Mouse (Mus musculus) olfactory bulb, adult 2 months (tissue): ENCODE results near the gene Foxo4. TPM values are rescaled to one million over a fixed set of nuclear protein-coding genes. Genes with fewer than 3 reads are reported as not detected.
A peak's percentile ranks its signal among the peaks of the same experiment; 100 is the strongest.

Experiments
- H3K27ac ChIP-seq: fragments of 200-500 bp; 2 replicates; pipeline ENCODE4 v1.5.1; 2012; ENCODE audit warnings: low read depth, low read length; ENCODE audit not compliant: insufficient read depth
- H3K4me1 ChIP-seq: fragments of 200-500 bp; 2 replicates; pipeline ENCODE4 v1.6.1; 2012; ENCODE audit warnings: low read length; ENCODE audit not compliant: control insufficient read depth, insufficient read depth
- H3K4me3 ChIP-seq: fragments of 200-500 bp; 2 replicates; pipeline ENCODE4 v1.5.1; 2012; ENCODE audit warnings: mild to moderate bottlenecking, low read depth, low read length, moderate library complexity; ENCODE audit not compliant: insufficient read depth
- CTCF ChIP-seq: fragments of 200-500 bp; IDR thresholded peaks from 2 replicates; pipeline ENCODE4 v1.5.1; 2012; ENCODE audit warnings: low read depth, mild to moderate bottlenecking, low read length, moderate library complexity; ENCODE audit not compliant: insufficient read depth
- POLR2A ChIP-seq: fragments of 200-500 bp; IDR thresholded peaks from 2 replicates; pipeline ENCODE4 v1.6.1; 2012; ENCODE audit warnings: mild to moderate bottlenecking, low read depth, low read length, moderate library complexity; ENCODE audit not compliant: insufficient read depth
- WGBS: fragments of 180-500 bp; shearing (Covaris S2); methylation state at CpG from one replicate; pipeline ENCODE4 v1.1.7; 2018; 5-methylcytosine and 5-hydroxymethylcytosine counted together
- polyA plus RNA-seq: library from polyadenylated mRNA; stranded (reverse); fragments of >200 nt; gene quantifications from 2 replicates; pipeline ENCODE4 v1.2.4, GENCODE M21; 2012; ENCODE audit warnings: low replicate concordance; ENCODE audit not compliant: missing spikeins, insufficient read depth, insufficient read length

The Foxo4 gene
- not detected in 2 replicates for polyA plus RNA-seq

DNA sequence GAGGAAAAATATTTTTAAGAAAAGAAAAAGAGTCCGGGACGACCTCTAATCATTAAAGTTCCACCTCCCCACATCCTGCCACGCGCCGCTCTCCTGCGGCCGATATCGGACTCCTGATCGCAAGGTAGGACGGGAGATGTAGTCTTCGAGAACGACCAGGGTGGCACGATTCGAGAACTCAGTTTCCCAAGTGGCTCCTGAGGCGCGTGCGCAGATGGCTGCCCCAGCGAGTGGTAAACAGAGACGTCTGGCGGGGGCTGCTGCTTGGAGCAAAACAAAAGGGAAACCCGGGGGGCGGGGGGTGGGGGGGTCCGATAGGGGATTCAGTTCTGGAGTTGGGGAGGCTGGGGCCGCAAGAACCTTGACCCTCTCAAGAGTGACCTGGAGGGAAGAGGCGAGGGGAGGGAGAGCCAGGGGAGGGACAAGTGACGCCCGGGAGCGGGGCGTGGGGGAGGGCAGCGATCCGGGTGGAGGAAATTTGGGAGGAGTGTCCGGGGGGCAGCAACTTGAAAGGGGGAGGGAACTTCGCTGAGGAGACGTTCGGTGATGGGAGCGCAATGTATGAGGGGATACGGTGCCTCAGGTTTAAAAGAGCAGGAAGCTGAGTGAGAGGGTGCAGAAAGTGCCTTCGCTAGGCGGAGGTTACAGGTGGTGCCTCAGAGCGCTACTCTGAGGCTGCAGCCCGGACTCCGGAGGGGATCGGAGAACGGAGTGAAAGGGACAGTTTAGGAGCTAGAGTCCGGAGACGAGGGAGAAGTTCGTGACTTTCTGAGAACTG is at the start of gene Foxo4:
Gene Foxo4, plus strand, starts transcription at position 577 of the 778 bp plus-strand sequence.
- no peak for TF ChIP-seq CTCF
- 0 out of 2 replicates have a peak, but pooled peaks have one; percentile 14 for TF ChIP-seq POLR2A
- 17% methylated on average over 47 of the region's 47 CpGs for WGBS
- Histone ChIP-seq H3K27ac (no peak within 1 kb of the TSS), H3K4me1 (peaks cover 3% of the 10 kb centered on the region; the same call in 1 of the 2 replicates), H3K4me3 (peak within 1 kb of the TSS; percentile 55)

DNA sequence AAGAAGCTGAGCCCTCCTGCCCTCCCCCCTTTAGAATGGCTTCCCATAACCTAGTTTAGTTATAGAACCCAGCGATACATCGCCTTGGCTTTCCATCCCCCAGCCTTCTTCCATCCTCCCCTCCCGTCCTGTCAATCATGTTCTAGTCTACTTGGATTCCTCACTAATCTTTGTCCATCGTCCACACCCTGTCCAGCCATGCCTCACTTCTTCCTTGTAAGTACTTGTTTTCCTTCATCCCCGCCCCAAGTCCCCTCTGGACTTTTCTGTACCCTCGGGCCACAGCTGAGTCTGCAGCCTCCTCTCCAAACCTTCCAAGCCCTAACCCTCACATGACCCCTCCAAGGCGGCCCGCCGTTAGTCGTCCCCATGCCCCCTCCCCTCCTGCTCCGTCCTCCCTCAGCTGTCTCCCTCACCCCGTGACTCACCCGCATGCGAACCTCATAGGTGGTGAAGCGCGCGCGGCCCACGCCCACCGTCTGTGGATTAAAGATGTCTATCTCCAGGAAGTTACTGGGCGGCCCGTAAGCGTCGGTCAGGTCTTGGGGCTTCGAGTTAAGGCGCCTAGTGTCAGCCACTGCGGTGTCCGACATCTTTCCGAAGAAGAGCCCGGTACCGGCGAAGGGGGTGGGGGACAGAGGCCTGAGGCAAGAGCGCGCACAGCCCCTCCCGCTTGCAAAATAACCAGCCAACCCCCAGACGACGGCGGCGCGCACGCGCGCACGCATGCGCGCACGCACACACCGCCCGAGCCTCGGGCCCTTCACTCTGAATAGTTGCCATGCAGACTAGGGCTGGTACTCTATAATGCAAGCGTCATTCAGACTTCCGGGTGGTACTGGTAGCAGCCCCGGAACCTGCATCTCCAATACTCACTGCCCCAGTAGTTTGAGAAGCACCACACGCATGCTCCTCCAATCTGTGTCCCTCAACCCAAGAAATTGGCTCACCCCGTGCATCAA is 32.2 kb upstream of the Foxo4 start, which contains the start of gene Snx12:
Gene Snx12, minus strand, starts transcription at position 730 of the 962 bp plus-strand sequence.
- 0 out of 2 replicates have a peak, but pooled peaks have one; percentile 17 for TF ChIP-seq POLR2A
- TF ChIP-seq CTCF: no peak
- Histone ChIP-seq H3K4me3 (peak within 1 kb of the TSS; percentile 84), H3K27ac (peak within 1 kb of the TSS; percentile 85), H3K4me1 (no peaks in the 10 kb centered on the region)
- 28% methylated on average over 55 of the region's 55 CpGs for WGBS

DNA sequence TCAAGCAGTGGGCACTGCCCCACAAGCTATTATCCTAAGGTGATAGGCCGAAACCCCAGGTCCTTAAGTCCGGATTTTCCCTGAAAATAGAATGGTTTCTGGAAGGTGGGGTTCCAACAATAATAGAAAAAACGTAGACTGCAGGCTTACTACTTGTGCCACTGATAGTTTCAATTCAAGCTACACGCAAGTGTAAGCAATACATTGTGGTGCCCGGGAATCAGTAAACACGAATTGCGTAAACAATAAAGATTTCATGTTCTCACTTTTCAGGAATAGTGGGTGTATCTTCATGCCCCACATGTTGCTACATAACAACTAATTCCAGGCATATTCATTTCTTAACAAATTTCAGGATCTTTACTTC is 31.5 kb upstream of the Foxo4 start:
- Histone ChIP-seq H3K4me3 (peak overlapping the region; percentile 30), H3K27ac (peak overlapping the region; percentile 41; the same call in 1 of the 2 replicates), H3K4me1 (no peaks in the 10 kb centered on the region)
- 22% methylated on average over 7 of the region's 7 CpGs for WGBS
- TF ChIP-seq POLR2A (no peak), CTCF (no peak)

DNA sequence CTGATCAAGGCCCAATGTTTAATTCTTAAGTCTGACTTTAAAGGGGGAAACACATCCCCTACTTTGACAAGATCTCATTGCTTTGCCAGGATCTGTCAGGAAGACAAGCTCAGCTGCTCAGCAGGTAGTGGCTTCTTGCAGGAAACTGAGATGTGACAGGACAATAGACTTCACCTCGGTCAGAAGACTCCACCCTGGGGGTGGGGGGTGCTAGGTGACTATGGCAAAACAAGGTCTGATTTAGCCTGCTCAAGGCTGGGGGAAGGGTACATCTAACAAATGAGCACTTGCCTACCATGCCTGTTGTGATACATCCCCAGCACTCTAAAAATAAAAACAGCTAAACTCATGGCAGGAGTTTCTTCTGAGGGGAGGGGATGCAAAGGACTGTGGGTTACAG is 9.3 kb upstream of the Foxo4 start:
- Histone ChIP-seq H3K27ac (no peak overlapping the region), H3K4me3 (no peak overlapping the region), H3K4me1 (no peaks in the 10 kb centered on the region)
- TF ChIP-seq POLR2A: no peak
- TF ChIP-seq CTCF: no peak
- WGBS: 36% methylated on average over 1 of the region's 1 CpGs

DNA sequence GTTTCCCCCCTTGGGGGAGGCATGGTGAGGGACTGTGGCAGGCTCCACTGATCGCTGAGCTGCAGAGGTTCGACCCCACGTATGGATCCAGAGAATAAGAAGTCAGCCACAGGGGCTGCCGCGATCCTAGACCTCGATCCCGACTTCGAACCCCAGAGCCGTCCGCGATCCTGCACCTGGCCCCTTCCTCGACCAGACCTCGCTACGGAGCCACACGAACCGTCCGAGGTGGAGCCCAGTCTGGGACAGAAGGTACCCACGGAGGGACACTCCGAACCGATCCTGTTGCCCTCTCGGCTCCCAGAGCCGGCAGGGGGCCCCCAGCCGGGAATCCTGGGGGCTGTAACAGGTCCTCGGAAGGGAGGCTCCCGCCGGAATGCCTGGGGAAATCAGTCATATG is 412 bp downstream of the Foxo4 start:
- 23% methylated on average over 26 of the region's 26 CpGs for WGBS
- Histone ChIP-seq H3K4me3 (peak overlapping the region; percentile 55), H3K4me1 (peaks cover 3% of the 10 kb centered on the region; the same call in 1 of the 2 replicates), H3K27ac (no peak overlapping the region)
- TF ChIP-seq CTCF (no peak), POLR2A (no peak)

DNA sequence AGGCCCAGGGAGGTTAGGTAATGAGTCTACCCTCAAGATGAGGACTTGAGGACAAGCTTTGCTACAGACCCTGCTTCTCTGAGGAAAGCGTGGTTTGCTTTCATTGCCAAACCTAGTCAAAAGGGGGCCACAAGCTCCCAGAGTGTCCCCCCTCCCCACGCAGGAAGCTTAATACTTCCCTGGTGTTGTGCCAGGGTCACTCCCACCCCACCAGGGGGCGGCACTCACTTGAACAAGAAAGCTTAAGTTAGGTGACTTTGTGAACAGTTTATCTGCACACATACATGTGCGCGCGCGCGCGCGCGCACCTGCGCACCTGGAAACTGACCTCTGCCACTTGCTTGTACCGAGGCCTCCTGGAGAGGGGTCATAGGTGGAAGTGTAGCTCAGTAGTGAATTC is 2.3 kb downstream of the Foxo4 start:
- no peak overlapping the region for H3K27ac ChIP-seq
- WGBS: 85% methylated on average over 13 of the region's 13 CpGs
- peaks cover 9% of the 10 kb centered on the region; the same call in 1 of the 2 replicates for H3K4me1 ChIP-seq
- H3K4me3 ChIP-seq: no peak overlapping the region
- TF ChIP-seq POLR2A: no peak
- TF ChIP-seq CTCF: no peak

DNA sequence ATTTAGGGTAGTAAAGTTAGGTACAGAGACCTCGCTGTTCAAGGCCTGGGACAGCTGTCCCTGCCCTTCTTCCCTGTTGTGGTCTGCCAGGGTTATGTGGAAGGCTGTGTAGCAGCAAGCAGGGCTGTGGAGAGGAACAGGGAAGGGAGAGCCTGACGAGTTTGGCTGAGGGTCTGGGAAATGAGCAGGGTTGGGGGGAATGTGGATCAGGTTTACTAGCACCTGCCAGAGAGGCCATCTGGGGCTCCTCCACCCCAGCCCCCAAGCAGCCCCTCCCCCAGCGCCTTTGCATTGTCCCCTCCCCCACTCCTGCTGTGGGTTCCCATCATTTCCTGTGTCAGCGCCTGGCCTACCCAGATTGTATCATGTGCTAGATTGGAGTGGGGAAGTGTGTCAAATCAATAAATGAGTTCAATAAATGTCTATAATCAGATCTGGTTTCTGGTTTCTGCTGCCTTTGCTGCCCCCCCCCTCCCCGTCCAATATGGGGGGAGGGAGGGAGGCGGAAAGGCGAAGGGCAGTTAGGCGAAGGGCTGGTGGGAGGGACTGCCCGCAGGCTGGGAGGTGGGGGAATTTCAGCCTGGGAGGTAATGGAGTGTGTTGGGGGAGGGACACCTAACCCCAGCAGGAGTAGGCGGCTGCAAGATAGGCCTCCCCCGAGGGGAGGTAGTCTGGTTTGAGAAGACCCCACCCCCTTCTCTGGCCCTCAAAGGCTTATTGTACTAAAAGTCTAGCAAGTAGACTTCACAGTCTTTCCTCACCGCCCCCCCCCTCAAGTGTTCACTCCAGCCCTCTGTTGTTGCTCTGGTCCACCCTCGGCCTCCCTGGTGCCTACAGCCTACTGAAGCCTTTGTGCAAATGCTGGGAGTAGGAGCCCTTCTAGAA is 6.4 kb downstream of the Foxo4 start:
- Histone ChIP-seq H3K27ac (no peak overlapping the region), H3K4me3 (no peak overlapping the region), H3K4me1 (peaks cover 6% of the 10 kb centered on the region; the same call in 1 of the 2 replicates)
- WGBS: 35% methylated on average over 13 of the region's 13 CpGs
- no peak for TF ChIP-seq POLR2A
- TF ChIP-seq CTCF: no peak

DNA sequence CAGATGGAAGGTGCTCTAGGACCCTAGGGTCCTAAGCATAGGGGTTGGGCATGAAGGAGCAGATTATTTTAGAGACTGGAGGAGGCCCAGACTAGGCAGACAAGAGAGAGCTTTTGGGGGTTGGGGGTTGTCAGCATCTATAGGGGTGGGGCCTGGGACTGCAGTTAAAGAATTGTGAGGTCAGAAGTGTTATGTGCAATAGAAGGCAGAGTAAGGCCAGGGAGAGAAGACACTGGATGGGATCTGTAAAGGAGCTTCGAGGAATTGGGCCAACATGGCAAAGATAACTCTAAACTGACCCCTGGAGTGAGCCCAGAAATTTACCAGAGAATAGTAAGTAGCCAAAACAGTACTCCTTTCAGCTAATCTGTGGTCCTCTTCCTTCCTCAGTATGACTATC is 9.6 kb downstream of the Foxo4 start, which contains the start of gene Gm614:
Gene Gm614, minus strand, starts transcription at position 101 of the 400 bp plus-strand sequence.
- H3K27ac ChIP-seq: no peak within 1 kb of the TSS
- no peak within 1 kb of the TSS for H3K4me3 ChIP-seq
- peaks cover 5% of the 10 kb centered on the region; the same call in 1 of the 2 replicates for H3K4me1 ChIP-seq
- WGBS: 91% methylated on average over 1 of the region's 1 CpGs
- TF ChIP-seq POLR2A: no peak
